Mouse (Mus musculus): ENCODE measurements around the gene Neurod1.

Neurod1 gene

GRCm38 (mm10) chr2:79443401-79443800 is 13.2 kb downstream of the Neurod1 start:
- in situ Hi-C loops (cut with MboI, MseI) = no loop called here

DNA sequence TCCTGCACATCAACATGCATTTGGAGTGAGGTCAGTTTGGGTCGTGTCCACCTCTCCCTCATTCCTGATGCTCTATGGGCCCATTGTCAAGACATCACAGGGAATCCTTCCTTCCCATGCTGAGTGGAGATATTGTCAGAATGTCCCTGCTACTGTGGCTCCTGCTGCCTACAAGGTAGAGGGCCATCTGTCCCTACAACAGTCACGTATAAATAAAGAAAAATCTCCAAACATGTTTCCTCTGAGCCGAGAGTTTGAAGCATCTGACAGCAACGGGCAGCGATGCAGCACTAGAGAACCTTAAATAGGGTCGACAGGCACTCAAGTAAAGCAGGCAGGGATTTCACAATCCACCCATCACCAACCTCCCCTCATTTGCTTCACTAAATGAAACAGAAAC is 13.6 kb downstream of the Neurod1 start:
- in situ Hi-C loops (cut with MboI, MseI) = no loop called here

- in situ Hi-C loops (cut with MboI, MseI) = no loop called here
These were observed 14.3 kb downstream of the Neurod1 start for GRCm38 (mm10) chr2:79442227-79442626.

- in situ Hi-C loops (cut with MboI, MseI) = no loop called here
These were observed 26.5 kb downstream of the Neurod1 start for GRCm38 (mm10) chr2:79430061-79430460.

DNA sequence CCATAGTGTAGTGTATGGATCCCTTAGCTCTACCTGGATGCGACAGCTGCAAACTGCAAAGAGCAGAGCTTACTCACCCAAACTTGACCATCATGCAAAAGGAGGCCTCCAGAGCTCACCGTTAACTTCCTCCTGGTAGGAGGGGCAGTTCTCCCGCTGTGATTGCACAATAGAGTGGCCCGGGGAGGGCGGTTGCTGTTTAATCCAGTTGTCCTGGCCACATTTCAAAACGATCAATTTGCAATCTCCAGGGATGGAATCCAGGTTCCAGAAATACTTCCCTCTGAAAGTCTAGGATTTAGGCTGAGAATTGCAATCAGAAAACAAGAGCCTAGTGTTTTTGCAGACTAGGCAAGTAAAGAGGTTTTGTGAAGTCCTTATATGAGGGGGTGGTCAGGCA is 26.9 kb downstream of the Neurod1 start:
- in situ Hi-C loops (cut with MboI, MseI) = no loop called here

- in situ Hi-C loops (cut with MboI, MseI) = no loop called here
These were observed 27.4 kb downstream of the Neurod1 start for GRCm38 (mm10) chr2:79429108-79429507.

- in situ Hi-C loops (cut with MboI, MseI) = no loop called here
These were observed 27.9 kb downstream of the Neurod1 start for GRCm38 (mm10) chr2:79428569-79429104.

DNA sequence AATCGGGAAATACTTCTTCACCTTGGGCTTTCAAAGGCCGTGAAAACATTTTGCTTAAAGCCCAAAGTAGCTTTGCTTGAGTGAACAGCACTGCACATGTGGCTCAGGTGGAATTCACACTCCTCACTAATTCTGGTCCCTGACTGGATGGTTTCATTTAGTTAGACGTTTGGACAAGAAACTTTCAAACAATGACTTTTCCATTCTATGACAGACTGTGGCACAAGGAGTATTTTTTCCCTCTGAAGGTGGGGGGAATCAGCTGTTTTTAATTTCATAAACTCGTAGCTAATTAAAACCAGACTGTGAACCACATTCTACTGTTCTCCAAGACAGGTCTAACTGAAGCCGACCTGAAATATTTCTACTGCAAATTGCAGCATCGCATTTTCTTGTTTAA is 28.5 kb downstream of the Neurod1 start:
- in situ Hi-C loops (cut with MboI, MseI) = no loop called here

DNA sequence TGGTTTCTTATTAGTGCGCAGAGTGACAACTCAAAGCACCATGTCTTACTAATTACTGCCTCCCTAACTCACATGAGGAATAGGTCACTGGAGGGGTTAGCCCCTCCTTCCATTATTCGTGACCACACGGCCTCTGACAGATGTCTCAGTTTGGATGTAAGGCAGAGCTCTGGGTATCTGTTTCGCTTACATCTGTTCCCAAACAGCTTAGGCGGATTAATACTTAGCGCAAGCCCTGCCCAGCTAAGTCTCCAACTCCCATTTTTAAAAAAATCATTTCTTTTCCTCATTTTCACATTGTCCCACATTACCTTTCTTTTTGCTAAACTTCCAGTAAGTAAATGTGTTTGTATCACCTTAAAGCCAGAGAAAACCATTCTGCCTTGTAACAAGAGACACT is 34.9 kb downstream of the Neurod1 start:
- in situ Hi-C loops (cut with MboI, MseI) = no loop called here

- in situ Hi-C loops (cut with MboI, MseI) = no loop called here
These were observed 42.0 kb downstream of the Neurod1 start for GRCm38 (mm10) chr2:79414505-79414904.

DNA sequence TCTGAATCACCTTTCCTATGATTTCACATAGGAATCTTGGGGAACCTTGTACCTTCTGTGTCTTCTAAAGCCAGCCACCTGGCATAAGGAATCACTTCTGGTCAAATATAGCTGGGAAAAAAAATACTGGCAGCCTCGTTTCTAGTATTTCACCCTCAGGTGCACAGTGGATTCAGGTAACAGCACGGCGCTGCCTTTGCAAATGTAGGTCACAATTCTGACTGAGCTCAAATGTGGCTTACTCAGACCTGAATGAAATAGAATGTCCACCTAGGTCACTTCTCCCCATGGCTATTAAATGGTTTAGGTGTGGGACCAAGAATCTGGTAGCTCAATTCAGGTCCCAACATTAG is 45.7 kb downstream of the Neurod1 start:
- in situ Hi-C loops (cut with MboI, MseI) = no loop called here

DNA sequence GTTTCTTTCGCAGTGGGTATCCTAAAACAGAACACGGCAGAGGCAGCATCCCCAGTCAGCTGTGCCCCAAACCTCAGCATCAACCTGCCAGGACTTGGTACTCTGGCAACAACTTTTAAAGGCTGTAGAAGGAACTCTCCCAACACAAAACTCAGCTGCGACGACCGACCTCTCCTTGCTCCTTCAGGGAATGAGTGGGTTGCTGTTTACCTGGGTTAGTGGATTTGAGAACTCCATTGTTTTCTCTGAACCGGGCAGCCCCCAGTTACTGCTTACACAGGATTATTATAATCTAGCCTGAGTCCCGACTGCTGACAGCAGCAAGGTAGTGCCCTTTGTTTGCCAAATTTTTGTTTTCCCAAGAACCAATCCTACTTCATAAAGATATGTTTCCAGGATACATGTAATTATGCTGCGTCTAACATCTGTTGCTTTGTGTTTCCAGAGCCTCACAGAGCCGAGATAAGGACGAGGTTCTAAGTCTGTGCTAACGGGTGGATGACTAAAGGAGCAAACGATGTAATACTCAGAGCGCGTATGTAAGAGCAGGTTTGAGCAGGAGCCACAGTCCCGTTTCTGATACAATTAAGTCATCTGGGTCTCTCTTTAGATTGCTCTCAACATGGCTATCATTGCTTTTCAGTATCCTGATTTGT is 46.2 kb downstream of the Neurod1 start:
- in situ Hi-C loops (cut with MboI, MseI) = no loop called here

DNA sequence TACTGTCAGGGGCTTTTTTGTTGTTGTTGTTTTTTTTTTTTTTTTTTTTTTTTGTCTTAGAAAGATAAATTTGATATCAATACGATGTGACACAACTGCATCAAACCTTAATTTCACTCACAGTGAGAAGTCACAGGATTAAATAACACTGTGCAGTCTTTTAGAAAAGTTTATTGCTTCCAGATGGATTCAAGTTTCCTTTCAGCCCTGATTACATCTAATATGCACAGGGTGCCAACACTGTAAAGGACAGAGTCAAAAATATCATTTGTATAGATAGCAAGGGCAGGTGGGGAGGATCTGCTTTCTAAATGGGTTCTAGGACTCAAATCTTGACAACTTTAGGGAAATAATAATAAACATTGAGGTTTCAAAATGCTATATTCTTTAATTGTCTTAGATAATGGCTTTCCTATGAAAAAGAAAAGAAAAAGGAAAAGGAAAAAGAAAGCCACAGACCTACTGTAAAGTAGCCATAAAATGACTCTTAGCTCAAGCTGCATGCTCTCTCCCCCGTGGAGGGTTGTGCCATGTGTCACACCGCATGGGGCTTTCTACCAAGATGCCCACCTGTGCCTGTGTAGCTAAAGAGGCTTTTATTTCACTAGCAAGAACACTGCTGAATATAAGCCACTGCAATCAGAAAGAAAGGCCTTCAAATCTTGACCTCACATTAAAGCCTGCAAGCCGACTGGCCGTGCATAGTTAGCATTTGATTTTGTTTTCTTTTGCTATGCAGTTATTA is 50.7 kb downstream of the Neurod1 start:
- in situ Hi-C loops (cut with MboI, MseI) = no loop called here

Data from regulatory T cell (primary cell).